Mouse (Mus musculus) kidney, adult 9 months (tissue): Measurements from ENCODE around the gene Trappc13.
"Not testable (repeated sequence)": the region's sequence is repeated elsewhere in the genome, so short reads cannot be mapped to it uniquely, and the experiment has no call there.

ENCODE experiments used
- DNase-seq: peaks from one replicate; pipeline ENCODE4 v3.0.0; 2022

Gene Trappc13

GRCm38 (mm10) chr13:104177796-104178649 is at the start of gene Trappc13:
Gene Trappc13, minus strand, starts transcription at chr13:104178469.
- DNase-seq = no peak

- DNase-seq = no peak
These were observed 49.2 kb upstream of the Trappc13 start for GRCm38 (mm10) chr13:104227478-104227877.

DNA sequence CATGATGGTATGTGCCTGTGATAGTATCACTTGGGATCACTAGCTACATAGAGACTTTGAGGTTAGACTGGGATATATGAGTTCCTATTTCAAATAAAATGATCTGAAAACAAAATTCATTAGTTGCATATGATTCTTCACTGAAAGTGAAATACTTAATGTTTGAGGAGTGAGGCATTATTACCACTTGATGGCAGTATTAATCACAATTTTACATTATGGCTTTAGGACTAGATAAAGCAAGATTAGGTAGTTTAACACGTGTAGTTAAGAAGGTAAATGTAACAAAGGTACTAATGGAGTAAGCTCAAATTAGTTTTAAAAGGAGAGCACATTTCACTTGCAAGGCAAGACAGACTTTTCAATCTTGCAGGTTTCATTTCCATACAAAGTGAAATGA is 26.0 kb upstream of the Trappc13 start:
- DNase-seq = no peak

DNA sequence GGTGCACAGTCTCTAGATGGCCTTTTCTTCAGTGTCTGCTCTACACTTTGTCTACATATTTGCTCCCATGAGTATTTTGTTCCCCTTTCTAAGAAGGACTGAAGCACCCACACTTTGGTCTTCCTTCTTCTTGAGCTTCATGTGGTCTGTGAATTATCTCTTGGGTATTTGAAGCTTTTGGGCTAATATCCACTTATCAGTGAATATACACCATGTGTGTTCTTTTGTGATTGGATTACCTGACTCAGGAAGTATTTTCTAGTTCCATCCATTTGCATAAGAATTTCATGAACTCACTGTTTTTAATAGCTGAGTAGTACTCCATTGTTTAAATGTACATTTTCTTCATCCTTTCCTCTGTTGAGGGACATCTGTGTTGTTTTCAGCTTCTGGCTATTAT is 17.6 kb upstream of the Trappc13 start:
- DNase-seq = not testable (repeated sequence)

DNA sequence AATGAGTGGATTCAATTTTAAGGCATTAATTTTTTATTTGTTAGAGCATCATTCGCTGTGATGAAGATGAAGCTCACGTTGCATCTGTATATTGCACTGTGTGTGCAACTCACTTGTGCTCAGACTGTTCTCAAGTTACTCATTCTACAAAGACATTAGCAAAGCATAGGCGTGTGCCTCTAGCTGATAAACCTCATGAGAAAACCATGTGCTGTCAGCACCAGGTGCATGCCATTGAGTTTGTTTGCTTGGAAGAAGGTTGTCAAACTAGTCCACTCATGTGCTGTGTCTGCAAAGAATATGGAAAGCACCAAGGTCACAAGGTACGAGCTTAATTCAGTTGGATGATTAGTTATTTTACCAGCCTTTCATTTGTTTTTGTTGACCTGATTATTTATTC is 9.1 kb upstream of the Trappc13 start:
- DNase-seq = no peak

DNA sequence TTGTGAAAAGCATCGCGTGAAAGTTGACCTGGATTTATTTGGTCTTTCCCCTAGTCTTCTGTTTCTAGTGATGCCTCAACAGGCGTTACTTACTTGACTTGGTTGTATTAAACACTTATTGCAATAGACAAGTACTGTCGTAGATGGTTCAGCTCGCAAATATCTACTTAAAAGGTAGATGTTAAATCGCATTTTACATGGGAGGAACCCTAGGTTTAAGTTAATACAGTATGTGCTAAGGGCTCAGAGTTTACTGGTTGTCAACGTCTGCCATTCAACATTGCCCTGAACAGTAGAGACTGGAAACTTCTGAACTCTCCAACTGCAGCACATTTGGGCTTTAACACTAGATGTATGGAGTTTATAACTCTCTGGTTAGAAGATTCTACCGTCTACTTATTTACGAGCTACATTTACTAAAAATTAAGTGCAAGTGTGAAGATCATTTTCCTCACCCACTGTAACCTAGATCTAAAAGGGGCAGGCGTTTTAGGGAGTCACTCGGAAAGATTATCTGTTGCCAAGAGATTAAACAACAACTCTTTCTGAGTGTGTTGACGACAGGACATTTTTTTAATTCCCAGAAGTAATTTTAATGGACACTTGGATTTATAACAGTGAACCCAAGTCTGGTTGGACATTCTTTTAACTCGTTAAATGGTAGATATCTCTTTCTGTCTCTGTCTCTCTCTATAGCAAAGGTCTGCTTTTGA is 1.1 kb upstream of the Trappc13 start:
- no peak for DNase-seq

DNA sequence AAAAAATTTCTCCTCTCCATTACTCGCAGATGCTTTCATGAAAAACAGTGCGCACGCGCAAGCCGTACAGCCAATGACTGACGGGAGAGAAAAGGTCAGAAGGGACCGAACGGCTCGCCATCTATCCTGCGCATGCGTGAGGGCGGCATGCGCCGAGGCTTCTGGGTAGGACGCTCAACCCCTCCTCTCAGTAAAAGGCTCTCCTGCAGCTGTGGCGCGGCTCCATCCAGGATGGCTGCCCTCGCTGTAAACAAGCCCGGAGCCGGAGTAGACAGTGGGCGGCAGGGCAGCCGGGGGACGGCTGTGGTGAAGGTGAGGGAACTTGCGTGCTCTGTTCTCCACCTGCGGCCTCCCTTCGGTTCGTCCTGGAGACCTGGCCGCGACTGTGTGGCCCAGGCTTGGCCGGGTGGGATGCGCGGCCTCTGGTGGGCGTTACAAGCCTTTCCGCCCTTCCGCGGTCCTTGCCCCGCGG is 417 bp upstream of the Trappc13 start, which contains the start of gene Trim23:
Trim23 (plus strand) TSS at position 148 of the 472 bp plus-strand sequence.
- DNase-seq = peak; percentile 98

DNA sequence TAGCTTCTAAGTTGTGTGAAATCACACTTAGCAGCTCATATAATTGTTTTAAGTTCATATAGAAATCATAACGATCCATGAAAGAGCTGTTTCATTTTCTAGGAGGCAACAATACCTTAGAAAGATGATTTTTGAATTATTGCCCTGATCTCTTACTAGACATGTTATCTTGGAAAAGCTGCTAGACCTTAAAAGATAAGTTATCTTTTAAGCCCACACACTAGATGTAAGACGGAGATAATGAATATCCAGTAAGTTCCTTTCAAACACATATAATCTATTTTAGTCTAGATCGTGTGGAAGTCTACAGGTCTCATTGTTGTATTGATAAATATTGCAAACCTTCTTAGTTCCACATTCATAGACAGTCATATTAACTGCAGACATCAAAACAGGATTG is 1.4 kb downstream of the Trappc13 start:
- DNase-seq = no peak

DNA sequence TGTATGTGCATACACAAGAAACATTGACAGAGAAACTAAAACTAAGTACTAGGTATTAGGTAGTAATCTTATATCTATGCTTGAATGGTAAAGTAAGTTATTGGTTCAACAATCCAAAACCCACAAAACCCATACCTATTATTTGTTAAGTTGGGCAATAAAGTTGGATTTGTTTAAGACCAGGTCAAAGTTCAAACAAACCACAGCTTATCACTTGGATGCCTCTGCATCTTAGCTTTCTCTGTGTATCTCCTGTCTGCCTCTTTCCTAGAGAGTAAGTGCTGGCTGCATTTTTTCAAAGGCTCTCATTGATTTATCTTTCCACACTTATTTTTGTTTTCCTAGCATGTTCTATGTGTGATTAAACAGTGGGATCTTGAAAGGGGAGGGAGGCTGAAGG is 5.8 kb downstream of the Trappc13 start:
- DNase-seq = no peak

GRCm38 (mm10) chr13:104171711-104172110 is 6.6 kb downstream of the Trappc13 start:
- no peak for DNase-seq

- no peak for DNase-seq
These were observed 22.6 kb downstream of the Trappc13 start for GRCm38 (mm10) chr13:104155686-104156085.

DNA sequence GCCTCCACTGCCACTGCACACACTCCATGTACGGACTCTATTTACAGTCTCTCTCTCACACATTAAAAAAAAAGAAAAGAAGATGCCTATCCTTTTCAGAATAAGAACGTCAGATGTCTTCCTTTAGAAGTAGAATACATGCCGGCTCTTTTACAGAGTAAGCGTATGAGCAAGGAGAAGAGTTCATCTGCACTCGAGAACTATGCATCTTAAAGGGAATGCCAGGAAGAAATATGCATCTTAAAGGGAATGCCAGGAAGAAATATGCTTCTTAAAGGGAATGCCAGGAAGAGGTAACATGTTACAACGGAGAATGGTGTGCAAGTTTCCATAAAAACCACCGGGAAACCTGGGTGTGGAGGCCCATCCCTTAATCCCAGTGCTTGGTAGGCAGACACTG is 23.2 kb downstream of the Trappc13 start:
- DNase-seq = no peak

DNA sequence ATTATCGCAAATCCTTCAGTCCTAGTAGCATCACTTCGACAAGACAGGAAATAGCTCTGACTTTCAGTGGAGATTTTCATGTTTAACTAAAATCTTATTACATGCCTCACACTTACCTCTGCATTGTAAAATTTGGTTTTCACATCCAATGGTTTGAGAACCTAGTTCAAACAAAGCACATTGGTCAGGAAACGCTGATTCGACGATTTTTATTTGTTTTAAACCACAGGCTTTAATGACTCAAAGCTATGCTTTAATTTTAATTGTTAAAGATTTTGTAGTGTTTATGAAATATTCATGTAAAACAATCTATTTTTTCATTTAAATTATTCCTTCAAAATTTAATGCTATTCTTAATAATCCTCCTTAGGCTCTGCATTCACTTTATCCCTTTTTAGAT is 24.1 kb downstream of the Trappc13 start:
- DNase-seq = no peak

DNA sequence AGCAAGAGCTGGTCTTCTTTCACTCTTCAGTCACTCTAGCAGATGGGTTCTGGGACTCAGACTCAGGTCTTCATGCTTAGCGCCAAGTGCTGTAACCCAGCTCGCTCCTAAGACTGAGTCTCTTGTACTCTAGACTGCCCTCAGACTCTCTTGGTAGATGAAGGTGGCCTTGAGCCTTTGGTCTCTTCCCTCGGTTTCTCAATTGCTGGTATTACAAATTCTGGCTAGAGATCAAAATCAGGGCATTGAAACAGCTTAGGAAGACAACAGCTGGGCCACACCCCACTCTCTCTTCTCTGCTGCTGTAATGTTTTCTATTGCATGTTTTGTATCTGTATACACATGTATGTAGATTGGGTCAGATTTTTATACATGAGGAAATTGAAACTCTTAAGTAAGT is 32.6 kb downstream of the Trappc13 start:
- peak; percentile 12 for DNase-seq

DNA sequence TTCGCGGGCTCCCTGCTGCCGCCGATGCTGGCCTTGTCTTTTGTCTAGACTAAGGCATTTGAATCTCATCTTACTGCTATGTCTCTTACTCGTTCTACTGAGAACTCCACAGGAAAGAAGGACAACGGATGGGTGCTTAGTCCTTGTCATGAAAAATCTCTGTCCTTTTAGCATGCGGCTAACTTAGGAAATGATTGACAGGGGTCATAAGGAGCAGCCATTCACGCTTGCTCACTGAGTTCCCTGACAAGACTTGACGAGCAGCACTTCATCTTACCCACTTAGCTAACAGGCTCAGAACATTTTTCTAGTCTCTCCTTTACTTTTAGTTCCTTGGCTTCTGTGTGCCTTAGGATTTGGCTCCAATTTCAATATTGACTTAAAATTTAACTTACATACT is 33.4 kb downstream of the Trappc13 start:
- DNase-seq = peak; percentile 62

- peak; percentile 87 for DNase-seq
These were observed 38.7 kb downstream of the Trappc13 start for GRCm38 (mm10) chr13:104139369-104140209.

DNA sequence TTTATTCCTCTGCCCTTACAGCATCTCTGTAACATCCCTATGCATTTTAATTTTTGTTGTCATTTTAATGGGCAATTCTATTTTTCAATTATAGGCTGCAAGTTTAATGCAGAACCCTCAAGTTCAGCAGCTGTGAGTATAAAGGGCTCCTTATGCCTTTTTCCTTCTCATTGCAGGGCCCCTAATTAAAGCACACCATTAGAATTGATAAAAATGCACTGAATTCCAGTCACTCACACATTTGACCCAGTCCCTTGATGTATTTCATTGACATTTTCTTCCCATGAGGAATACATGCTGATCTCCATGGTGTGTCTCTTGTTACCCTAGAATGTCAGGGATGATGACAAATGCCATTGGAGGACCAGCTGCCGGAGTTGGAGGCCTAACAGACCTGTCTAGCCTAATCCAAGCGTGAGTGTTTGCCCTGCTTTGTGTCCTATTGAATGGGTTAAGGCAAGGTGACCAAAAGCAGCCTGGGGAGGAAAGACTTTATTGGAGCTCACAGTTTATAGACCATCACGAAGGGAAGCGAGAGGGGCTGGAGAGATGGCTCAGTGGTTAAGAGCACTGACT is 43.7 kb downstream of the Trappc13 start:
- DNase-seq = no peak

DNA sequence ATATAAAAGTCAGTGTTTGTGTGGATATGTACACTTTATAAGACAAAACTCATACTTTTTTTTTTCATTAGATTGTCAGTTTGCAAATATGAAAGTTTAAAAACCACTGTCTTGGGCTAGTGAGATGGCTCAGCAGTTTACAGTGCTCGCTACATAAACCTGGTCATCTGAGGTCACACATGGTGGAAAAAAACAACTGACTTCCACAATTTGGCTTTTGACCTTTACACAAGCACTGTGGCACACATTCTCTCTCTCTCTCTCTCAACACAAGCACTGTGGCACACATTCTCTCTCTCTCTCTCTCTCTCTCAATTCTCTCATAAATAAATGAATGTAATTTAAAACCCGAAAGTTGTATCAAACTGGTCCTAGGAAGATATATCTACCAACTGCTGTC is 45.7 kb downstream of the Trappc13 start:
- DNase-seq = no peak

- DNase-seq = peak; percentile 42
These were observed 54.4 kb downstream of the Trappc13 start for GRCm38 (mm10) chr13:104123662-104124381.

DNA sequence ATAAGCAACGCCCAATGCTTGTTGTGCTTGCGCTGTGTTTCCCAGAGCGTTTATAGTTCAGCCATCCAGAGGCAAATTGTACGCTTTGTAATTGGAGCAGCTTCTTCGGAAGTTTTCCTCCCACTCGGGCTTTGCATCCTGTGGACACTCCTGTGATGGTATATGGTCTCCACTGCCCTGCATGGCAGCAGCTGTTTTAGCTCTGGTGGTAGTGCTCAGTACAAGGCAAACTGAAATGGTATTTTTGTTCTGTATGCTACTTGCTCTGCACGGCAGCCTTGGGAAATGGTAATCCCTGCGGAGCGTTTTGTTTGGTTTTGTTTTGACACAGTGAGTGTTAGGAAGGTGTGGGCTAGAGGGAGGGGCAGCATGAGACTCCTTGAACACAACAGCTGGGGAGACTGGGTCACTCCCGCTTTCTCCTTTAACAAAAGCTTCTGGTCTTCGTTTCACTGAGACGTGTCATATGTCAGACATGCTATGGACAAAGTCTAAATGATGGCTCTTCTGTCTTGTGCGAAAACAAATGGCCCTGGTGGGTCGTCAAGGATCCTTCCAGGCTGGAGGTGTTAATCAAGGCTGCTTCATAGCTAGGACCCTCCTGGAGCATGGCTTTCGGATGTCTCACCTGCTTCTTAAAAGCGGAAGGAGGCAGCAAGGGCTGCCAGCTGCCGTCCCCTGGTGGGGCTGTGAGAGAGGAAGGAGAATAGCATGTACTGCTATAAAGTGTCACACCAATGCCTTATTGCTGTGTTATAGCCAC is 56.0 kb downstream of the Trappc13 start:
- no peak for DNase-seq

- DNase-seq = no peak
These were observed 63.4 kb downstream of the Trappc13 start for GRCm38 (mm10) chr13:104114827-104115226.
